Mouse (Mus musculus) layer of hippocampus, adult 8-10 months (tissue): ENCODE data around the gene Astn2. TPM values are rescaled to one million over a fixed set of nuclear protein-coding genes. Genes with fewer than 3 reads are reported as not detected.

Source experiments
- DNase-seq, 2 experiments: peaks; one replicate each; pipeline ENCODE4 v3.0.0; 2022; ENCODE audit warnings: low spot score in 2 of 2
- total RNA-seq, 4 experiments: library from RNA; stranded (reverse); gene quantifications; 2 replicates each; pipeline ENCODE4 v1.2.4; 2022

Astn2 gene
- 10 to 100 TPM; 26.5 to 27.7 (median 27.3) TPM for total RNA-seq

DNA sequence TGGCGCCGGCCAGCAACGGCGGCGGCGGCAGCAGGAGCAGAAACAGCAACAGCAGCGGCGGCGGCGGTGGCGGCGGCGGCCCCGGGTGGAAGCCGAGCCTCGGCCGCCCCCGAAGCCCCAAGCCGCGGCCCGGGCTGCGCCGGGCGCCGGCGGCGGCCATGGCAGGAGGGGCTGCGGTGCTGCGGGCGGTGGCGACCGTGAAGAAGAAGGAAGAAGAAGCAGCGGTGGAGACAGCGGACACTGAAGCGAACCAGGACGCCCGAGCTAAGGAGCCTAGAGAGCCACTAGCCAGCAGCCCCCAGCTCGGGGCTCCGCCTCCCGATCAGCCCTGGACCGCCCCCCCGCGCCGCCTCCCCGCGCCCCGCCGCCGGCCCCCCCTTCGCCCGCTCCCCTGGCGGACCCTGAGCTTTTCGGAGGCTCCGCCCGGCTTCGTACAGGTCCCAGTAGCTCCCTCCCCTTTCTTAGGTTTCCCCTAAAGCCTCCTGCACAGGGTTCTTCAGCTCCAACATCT, at the start of gene Astn2:
Astn2 (minus strand) TSS at position 411 of the 511 bp plus-strand sequence.
- peak in 1 of 2 experiments; percentile 23 for DNase-seq

DNA sequence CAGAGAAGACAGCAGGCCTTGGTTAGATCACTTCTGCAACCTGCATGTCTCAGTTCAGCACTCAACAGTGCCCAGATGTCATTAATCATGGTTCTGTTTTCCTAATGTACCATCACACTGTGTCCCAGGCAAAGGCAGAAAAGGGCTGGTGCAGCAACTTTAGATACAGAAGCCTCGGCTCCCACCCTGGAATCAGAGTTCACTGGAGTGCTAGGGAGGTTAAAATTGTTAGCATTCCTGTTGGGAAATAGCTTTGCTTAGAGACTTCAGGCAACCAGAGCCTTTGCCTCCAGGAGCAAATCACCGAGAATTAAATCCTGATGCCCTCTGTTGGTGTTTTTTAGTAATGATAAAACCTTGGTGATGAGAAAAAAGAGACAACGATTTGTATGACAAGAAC, 45.7 kb upstream of the Astn2 start:
- DNase-seq, result no peak

DNA sequence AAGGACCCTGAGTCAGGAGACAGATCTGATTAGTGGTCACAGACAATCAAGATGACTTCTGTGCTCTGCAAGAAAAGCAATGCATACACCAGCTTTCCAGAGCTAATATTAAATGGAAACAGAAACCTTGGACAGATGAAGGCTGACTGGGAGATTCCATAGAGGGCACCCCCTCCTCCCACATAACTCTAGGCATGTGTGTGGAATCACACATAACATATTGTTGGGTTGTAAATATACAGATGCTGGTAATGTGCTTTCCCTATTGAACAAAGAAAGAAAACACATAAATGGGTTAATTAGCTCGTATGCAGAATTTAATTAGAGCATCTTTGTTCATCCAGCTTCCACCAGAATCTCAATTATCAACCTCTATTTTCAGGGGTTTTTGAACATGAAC, 26.8 kb upstream of the Astn2 start:
- DNase-seq, result no peak

DNA sequence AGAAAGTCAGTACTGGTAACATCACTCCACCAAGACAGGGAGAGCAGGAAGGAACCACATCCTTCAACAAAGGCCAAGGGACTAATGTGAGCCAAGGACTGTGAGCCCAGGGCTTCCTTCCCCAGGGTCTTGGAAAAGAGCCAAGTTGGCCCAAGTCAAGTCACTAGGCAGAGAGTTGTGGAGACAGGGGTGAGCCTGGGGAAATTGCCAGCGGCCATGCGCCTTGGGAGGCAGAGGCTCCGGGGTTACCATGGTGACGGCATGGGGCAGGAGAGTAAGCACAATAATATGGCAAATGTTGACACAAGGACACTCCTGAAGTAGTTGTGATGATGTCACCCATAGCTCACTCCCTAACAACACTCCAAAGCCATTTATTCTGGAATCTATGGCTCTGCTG, 21.4 kb upstream of the Astn2 start:
- DNase-seq, result peak; percentile 27 to 30

DNA sequence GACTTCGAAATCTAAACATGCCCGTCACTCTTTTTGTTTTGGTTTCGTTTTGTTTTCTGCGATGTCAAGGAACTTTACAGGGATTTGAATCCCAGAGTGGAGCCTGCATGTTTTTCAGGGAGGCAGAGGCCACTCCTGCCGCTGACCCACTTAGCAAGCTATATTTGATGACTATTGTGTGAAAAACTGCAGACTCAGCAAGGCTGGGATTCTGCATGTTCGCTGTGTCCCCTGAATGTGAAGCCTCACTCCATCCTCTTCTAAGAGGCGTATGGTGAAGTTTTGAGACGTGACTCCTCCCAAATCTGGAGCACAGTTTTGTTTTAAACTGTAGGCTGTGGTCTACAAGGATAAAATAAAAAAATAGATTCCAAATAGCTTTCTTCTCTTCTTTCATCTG, 10.4 kb upstream of the Astn2 start:
- no peak for DNase-seq

DNA sequence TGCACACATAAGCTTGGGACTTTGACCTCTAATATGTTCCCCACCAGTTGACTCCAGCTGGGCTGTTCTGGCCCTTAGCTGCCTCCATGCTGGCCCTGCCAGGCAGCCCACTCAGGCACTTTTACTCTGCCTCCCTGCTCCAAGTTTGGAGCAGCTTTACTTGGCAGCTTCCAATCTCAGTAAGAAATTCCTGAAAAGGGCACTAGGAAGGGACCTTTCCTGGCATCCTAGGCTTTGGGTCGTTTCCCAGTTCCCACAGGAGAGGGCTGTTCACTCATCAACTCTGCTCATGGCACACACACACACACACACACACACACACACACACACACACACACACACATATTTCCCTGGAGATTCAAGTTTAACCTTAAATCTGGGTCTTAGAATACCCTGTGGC, 675 bp upstream of the Astn2 start:
- DNase-seq, result no peak

DNA sequence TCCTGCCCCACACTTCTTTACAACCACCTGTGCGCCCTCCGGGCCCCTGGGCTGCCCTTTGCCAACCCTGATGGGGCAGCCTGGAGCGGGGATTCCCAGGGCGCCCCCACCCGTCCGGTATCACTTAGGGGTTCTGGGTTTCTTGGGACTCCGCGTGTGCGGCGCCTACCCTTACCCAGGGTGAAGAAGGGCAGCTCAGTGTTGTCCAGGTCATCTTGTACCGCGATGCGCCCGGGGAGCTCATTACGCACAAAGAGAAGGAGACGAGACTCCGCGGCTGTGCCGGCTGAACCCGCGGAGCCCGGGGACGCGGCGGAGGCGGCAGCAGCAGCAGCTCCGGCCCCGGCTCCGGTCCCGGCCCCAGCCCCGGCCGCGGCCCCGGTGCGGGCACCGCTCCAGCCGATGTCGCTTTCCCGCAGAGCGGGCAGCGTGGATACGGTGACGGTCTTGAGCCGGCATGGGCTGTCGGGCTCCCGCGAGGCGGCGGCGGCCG, 657 bp downstream of the Astn2 start:
- peak in 1 of 2 experiments; percentile 14 for DNase-seq

DNA sequence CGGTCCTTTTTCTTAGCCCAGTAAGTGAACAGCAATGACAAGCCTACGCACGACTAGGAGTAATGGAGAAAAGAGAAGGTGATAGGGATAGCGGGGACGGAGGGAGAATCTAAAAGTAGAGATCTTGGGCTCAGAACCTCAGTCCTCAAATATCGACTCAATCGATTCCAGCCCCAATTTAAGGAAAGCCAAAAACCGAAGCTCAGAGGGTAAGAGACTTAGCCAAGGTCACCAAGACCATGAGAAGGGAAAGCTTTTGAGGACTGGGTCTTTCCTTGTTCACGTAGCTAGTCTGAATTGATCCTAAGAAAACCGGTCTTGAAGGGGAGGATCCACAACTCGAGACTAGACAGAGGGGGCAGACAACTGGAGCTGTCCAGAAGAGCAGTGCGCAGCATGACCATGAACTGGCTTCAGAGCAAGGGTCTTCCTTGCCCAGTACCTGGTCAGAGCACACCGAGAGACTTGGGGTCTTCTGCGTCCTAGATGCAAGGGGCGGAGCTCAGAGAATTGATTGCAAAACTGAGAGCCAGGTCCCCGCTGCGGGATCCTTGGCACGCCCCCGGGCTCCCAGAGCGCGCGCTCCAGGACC, 1.2 kb downstream of the Astn2 start:
- DNase-seq, result peak in 1 of 2 experiments; percentile 5

DNA sequence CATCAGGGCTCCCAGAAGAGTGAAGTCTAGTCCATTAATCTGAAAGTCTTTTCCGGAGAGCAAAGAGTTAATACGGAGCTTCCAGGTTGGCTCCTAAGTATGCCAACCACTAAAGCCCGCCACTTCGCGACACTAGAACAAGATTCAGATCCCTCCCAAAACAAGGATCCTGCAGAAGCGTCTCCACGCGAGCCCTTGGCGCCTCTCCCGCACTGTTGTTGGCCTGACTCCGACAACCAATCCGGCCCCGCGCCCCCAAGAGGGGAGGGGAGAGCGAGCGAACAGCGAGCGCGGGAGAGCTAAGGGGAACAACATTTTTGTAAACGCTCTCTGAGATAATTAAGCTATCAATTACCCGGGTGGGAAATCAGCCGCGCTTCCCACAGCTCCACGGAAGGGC, 1.8 kb downstream of the Astn2 start:
- DNase-seq, result peak in 1 of 2 experiments; percentile 20

DNA sequence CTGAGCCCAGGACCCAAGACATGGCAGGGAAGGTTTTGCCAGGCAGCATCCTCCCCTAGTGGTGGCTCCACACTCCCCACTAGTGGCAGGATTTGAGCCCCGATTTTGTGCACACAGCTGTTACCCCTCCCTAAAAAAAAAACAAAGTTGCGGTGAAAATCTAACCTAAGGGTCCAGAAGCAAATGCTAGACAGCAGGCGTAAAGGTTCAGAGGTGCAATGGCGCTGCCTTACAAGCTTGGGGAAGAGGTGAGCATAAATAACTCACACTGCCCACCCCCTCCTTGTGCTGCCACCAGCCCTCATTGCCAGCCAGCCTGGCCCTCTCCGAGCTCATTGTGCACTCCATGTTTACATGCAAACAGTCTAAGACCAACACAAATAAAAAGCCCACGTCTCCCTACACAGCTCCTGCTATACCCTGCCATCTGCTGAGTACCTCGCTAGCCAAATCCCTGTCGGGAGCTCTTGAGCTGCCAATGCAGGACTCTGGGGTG, 3.2 kb downstream of the Astn2 start:
- peak in 1 of 2 experiments; percentile 40 for DNase-seq

DNA sequence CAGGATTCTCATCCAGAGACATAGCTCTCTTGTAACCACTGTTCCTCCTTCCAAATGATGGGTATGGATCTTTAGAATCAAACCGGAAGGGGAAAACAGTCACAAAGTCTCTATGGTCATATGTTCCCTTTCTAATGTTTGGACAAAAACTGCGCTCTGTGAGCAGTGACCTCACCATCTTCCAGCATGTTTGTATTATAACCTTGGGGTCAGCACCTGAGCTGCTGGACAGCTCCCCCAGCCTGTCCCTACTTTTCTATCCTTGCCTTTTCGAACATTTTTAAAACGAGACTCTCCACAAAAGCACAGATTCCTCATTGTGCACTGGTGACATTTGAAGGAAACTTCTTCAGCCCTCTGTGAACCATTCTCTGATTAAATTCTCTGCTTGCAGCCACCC, 5.3 kb downstream of the Astn2 start:
- DNase-seq, result no peak

DNA sequence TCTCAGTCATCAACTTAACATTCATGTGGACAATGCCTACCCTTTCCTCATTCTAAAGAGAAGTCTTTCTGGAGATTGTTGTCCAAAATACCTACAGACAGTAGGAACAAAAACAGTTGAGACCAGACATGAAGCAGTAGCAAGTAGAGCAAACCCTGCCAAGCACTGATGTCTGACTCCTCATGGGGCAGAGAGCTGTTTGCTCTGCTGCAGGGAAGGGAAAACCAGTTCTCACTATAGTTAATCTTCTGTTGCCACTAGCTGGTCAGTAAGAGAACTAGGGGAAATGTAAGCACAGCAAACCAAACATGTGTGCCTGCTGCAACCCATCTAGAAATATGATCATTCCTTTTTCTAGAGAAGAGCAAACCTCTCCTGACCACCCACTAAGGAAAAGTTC, 7.2 kb downstream of the Astn2 start:
- no peak for DNase-seq

DNA sequence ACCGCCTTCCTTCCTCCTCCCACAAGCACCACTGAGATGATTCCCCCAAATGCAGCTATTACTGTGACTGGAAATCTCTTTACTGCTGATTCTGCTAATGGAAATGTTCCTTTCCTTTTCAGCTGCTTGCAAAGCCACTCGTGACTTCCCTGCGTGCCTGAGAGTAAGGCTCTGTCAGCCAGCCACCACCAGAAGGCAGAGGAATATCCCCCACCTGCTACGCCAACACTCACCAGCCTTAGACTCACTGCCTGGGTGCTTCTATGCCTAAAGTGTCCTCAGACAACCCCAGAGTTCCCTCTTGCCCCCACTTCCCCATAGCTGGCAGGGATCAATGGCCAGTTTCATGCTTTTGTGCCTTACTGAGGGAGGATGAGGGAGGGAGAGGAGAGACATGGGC, 11.1 kb downstream of the Astn2 start:
- peak; percentile 39 to 46 for DNase-seq

DNA sequence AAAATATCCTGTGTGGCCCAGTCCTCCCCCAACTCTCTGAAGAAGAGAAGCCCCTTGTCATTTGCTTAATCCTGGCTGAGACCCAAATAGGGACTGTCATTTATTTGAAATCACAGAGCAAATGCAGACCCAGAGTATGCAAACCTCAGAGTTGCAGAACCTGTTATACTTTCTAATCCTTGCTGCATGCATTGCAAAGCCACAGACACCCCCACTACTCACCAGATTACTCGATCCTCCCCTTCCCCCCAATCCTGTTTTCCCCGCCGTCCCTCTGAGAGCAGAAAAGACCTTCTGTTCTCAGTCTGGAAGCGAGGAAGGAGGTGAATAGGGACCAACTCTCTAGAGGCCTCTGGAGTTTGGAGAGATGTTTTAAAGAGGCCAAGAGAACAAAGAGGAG, 13.9 kb downstream of the Astn2 start:
- no peak for DNase-seq

DNA sequence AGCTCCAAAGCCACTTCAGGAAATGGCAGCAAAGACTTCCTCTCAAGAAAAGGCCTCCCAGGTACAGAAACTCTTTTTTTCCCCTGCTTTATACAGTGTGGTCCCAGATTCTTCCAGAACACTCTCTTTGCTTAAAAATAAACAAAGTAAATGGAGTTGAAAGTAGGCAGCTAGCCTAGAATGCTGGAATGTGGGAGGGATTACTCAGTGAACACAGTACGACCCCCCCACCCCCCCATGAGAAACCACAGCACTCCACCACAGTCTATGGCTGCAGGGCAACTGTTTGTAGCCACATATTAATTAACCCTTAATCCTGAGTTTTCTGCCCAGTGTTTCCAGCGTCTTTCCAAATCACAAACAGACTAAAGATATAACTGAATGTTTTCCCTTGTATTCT, 25.8 kb downstream of the Astn2 start:
- DNase-seq, result no peak

DNA sequence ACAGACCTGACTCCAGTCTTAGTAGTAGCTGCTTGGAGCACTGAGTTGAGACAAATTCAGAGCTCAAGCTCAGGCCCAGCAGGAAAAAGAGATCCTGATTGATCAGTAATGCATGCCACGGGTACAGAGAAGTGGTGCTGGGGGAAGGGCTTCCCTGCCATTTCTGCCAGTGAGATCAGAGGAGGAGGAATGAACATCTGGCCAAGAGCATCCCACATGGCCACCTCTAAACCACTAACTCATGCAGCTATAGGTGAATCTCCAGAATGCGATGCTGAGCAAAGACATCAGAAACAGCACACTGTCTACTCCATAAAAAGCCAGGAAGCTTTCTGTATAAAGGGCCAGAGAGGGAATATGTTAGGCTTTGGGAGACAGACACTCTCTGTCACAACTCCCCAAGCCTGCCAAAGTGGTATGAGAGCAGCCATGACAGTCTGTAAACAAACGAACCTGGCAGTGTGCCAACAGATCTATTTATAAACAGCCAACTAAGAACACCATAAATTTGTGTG, 33.8 kb downstream of the Astn2 start:
- DNase-seq, result peak; percentile 15 to 16

DNA sequence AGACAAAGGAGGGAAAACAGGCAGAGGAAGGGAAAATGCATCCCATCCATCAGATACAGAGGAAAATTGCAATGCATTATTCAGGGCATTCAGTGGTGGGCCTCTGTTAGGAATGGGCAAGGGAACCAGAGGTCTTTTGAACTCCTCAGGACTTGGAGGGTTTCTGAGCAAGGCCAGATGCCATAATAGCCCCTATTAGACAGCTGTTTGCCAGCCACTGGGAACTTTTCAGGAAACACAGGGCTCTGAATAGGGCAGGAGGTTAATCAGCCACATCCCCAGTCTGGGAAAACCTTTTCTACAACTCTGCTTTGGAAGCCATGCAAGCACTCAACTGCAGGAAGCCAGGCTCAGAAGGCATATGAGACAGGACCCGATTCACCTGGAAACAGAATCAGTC, 38.9 kb downstream of the Astn2 start:
- DNase-seq, result no peak

DNA sequence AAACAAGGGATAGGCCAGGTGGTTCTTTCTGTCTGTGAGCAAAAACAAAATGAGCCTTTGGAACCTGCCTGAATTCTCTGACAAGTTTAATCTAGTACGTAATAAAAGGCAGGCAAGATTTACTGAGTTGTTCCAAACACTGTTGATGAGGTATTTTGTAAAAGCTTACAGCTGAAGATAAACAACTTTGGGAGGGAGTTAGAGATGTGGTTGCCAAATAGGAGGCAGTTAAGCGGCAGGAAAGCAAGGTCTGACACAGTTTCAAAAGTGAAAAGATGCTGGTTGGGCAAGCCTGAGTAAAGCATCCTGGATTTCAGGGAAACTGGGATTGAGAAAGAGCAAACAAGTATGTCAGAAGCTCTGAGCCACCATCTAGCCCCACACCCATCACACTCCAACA, 59.8 kb downstream of the Astn2 start:
- DNase-seq, result no peak

DNA sequence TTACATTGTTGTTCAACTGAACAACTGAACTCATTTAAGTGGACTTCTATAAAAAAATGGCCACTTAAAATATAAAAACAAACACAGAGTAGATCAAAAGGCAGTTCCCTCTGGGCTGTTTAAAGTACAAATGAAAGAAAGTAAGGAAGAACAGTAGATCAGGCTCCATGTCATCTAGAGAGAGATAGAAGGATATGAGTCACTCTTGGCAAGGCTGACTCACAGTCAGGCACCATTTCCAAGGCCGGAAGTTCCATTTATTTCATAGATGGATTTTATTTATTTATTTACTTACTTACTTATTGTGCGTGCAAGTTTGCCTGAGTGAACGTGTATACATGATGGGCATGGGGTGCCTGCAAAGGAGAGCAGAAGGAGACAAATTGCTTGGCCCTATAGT, 67.0 kb downstream of the Astn2 start:
- no peak for DNase-seq

DNA sequence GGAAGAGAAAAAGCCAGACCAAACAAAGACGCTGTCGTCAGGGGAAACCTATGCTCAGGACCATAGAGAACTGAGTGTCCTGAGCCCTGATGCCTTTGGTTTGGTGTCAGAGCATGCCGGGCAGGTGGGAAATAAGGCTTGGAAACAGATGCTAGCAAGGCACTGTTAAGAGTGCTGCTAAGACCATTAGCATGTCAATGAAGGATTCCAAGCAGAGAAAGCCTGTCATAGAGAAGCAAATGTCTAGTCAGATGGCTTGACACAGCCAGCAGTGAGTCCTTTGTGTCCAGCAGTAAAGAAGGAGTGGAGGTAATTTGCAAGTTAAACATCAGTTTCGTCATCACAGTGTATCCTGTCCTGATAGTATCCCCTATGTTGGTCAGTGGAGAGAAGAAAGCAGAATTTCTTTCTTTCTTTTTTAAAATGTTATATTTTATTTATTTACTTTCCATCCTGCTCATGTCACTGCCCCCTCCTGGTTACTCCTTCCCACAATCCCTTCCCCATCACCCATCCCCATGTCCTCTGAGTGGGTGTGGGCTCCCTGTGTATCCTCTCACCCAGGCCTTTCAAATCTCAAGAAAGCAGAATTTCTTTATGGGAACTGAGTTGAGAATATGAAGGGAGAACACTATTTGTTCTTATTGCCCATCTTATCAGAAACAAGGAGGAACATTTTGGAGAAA, 73.7 kb downstream of the Astn2 start:
- DNase-seq, result no peak

DNA sequence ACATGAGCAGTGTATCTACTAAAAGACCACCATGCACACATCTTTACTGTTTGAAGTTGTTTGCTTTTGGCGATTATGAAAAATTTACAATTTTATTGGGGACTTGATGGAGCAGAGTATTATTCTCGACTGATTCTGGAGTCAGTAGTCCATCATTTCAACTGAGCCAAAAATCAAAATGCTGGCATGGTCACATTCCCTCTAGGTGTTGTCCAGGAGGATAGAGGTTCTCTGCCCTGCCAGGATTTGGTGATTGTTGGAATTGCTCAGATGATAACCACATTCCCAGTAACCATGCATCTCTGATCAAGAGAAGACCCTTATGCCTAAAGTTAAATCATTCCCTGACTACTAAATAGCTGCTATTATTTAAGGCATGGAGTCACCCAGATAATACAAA, 83.4 kb downstream of the Astn2 start:
- no peak for DNase-seq

DNA sequence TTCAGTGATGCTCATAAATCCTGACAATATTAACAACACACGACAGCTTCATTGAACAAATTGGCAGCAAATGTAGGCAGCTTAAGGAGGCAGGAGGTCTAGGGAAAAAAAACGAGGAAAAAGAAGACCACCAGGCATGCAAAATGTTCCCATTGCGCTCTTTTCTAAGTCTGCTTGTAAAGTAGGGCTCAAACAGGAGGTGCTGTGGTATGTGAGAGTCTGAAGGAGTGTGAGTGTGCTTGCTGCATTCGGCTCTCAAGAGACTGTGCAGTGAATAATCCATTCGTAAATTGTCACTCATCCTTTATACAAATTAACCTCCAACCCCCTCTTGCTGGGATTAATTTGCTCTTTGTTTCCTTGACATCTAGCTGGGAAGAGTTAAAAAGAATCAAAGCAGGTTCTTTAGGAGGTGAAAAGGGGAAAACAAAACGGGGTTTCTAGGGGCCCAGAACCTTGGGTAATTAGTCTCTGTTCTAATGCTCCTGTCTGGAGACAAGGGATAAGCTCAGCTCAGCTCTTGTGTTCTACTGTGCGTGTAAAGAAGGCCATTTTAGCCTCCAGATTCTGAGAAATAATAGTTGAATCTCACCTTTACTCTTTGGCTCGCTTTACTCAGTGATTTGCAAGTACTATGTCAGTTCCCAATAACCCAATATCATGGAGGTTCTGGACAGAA, 89.5 kb downstream of the Astn2 start:
- no peak for DNase-seq
